ENCODE assay signal across 8 mouse cellular contexts in the genomic region with DNA sequence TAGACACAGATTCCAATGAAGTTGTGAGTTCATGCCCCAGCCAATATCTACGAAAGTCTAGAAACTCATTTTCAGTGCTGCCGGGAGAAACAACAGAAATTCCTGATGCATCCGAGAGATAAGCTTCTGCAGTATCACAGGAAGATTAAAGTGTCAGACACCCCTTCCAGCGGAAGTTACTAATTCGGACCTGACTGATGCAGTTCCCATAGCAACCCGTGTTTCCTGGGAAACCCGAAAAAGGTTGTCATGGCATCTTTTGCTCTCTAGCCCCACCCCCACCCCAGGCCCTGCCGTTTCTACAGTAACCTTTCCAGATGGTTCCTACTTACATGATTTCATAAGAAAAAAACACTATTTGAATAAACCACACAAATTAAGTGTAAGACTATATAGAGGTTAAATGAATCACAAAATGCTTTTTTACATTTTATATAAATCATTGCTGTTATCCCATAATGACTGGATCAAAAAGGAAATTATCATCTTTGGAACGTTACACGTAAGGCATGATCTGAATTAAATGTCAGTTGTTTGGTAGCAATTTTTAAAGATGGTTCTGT. TPM values are rescaled to one million over a fixed set of nuclear protein-coding genes. Genes with fewer than 3 reads are reported as not detected.
A peak's percentile ranks its signal among the peaks of the same experiment; 100 is the strongest.
DNase-seq lines count a peak whose midpoint lies in the region; ATAC-seq and TF ChIP-seq lines count a peak whose summit lies in the region.

No protein-coding gene starts in this region.

- H3K4me3 ChIP-seq in CH12.LX (replicated peaks in 1 of 3; ENCODE audit: low read depth in 2 of 3, low read length in 2 of 3, poor library complexity in 1 of 3): peak overlapping the region; percentile 27 to 32 (median 31)
- peak overlapping the region; percentile 85 for H3K4me3 ChIP-seq in forebrain, embryonic 16.5 days (replicated peaks; ENCODE audit: low read length)
- no peak overlapping the region for H3K4me3 ChIP-seq in neural tube, embryonic 12.5 days
- H3K4me3 ChIP-seq in stomach, postnatal 0 days (ENCODE audit: low read depth, low read length): no peak overlapping the region

- ATAC-seq in forebrain, embryonic 16.5 days: peak; percentile 18; the same call in 1 of the 2 replicates
- ATAC-seq in neural tube, embryonic 12.5 days (ENCODE audit: low FRiP score, low read depth): no peak
- ATAC-seq in stomach, postnatal 0 days (ENCODE audit: low FRiP score, low TSS enrichment): no peak

- H3K4me1 ChIP-seq in CH12.LX (ENCODE audit: control insufficient read depth in 1 of 2, insufficient read depth in 2 of 2): peaks cover 2 to 35% of the 10 kb centered on the region in 2 experiments; a peak in 2 of 4 replicates
- H3K4me1 ChIP-seq in forebrain, embryonic 16.5 days (replicated peaks; ENCODE audit: control insufficient read depth, insufficient read depth, low read length): peaks cover 50% of the 10 kb centered on the region
- H3K4me1 ChIP-seq in neural tube, embryonic 12.5 days: peaks cover 19% of the 10 kb centered on the region
- no peaks in the 10 kb centered on the region for H3K4me1 ChIP-seq in stomach, postnatal 0 days (replicated peaks; ENCODE audit: control insufficient read depth, insufficient read depth)

- TF ChIP-seq POLR2A in CH12.LX (IDR thresholded peaks at IDR 0.05; ENCODE audit: low read depth, low read length): no peak

- intact Hi-C loops in left cerebral cortex, postnatal 10 days (cut with DNase I): loop anchor here (5.0 kb wide), 2 partner anchors 81 to 96 kb away; no protein-coding TSS in a partner anchor

- H3K4me2 ChIP-seq in CH12.LX (ENCODE audit: insufficient read depth, low read depth, poor library complexity, severe bottlenecking): peak overlapping the region; percentile 52
- H3K4me2 ChIP-seq in forebrain, embryonic 16.5 days (ENCODE audit: low read length): peak overlapping the region; percentile 79
- peak overlapping the region; percentile 43 for H3K4me2 ChIP-seq in neural tube, embryonic 12.5 days (replicated peaks)
- no peak overlapping the region for H3K4me2 ChIP-seq in stomach, postnatal 0 days (replicated peaks; ENCODE audit: low read depth)

- H3K79me2 ChIP-seq in CH12.LX (replicated peaks; ENCODE audit: control insufficient read depth, extremely low read depth, insufficient read depth, poor library complexity, severe bottlenecking): no peaks in the 10 kb centered on the region

- peak overlapping the region; percentile 37; the same call in 1 of the 2 replicates for H3K9ac ChIP-seq in CH12.LX (ENCODE audit: insufficient read depth, low read depth)
- peak overlapping the region; percentile 35; the same call in 1 of the 2 replicates for H3K9ac ChIP-seq in forebrain, embryonic 16.5 days (replicated peaks; ENCODE audit: low read depth, low read length)
- H3K9ac ChIP-seq in neural tube, embryonic 12.5 days: no peak overlapping the region
- H3K9ac ChIP-seq in stomach, postnatal 0 days (ENCODE audit: low read length): no peak overlapping the region

- H3K36me3 ChIP-seq in CH12.LX (replicated peaks in 1 of 2; ENCODE audit: control insufficient read depth in 1 of 2, insufficient read depth in 1 of 2, low read length in 1 of 2): no peaks in the 10 kb centered on the region
- no peaks in the 10 kb centered on the region for H3K36me3 ChIP-seq in forebrain, embryonic 16.5 days (ENCODE audit: control insufficient read depth, insufficient read depth)
- no peaks in the 10 kb centered on the region for H3K36me3 ChIP-seq in neural tube, embryonic 12.5 days
- H3K36me3 ChIP-seq in stomach, postnatal 0 days (ENCODE audit: control insufficient read depth, insufficient read depth, low read length): no peaks in the 10 kb centered on the region

- H3K9me3 ChIP-seq in CH12.LX (replicated peaks; ENCODE audit: low read length): peaks cover 19% of the 10 kb centered on the region
- no peaks in the 10 kb centered on the region for H3K9me3 ChIP-seq in forebrain, embryonic 16.5 days (ENCODE audit: control insufficient read depth, low read length)
- no peaks in the 10 kb centered on the region for H3K9me3 ChIP-seq in neural tube, embryonic 12.5 days
- H3K9me3 ChIP-seq in stomach, postnatal 0 days (ENCODE audit: control insufficient read depth, low read length): no peaks in the 10 kb centered on the region

- no peak for TF ChIP-seq RAD21 in CH12.LX (IDR thresholded peaks at IDR 0.05; ENCODE audit: low read depth, low read length)

- no peak for TF ChIP-seq CTCF in CH12.LX (conservative IDR thresholded peaks at IDR 0.05 in 1 of 2, IDR thresholded peaks at IDR 0.05 in 1 of 2; ENCODE audit: low read depth in 2 of 2, low read length in 2 of 2)
- TF ChIP-seq CTCF in stomach, postnatal 0 days (IDR thresholded peaks at IDR 0.05; ENCODE audit: low read depth): no peak

- in situ Hi-C loops in CH12.LX (cut with MboI; ENCODE audit: low pct_ligation_motif_present, low pct_unique_long_range_greater_than_20kb, low sequenced_read_pairs): no loop called here

- WGBS in forebrain, embryonic 16.5 days: 13% methylated on average over 10 of the region's 10 CpGs
- WGBS in neural tube, embryonic 12.5 days: 41% methylated on average over 10 of the region's 10 CpGs
- 63% methylated on average over 10 of the region's 10 CpGs for WGBS in stomach, postnatal 0 days

- dilution Hi-C loops in CH12.LX (cut with MboI; ENCODE audit: extremely low pct_ligation_motif_present, extremely low pct_unique_long_range_greater_than_20kb, low sequenced_read_pairs): no loop called here

- peaks cover 4% of the 10 kb centered on the region for H3K27me3 ChIP-seq in CH12.LX (replicated peaks)
- no peaks in the 10 kb centered on the region for H3K27me3 ChIP-seq in forebrain, embryonic 16.5 days (replicated peaks; ENCODE audit: control insufficient read depth, insufficient read depth, low read length)
- H3K27me3 ChIP-seq in neural tube, embryonic 12.5 days (replicated peaks): 0 out of 2 replicates have a peak, but pooled peaks cover 7% of the 10 kb centered on the region
- no peaks in the 10 kb centered on the region for H3K27me3 ChIP-seq in stomach, postnatal 0 days (ENCODE audit: control insufficient read depth, insufficient read depth, low read length)

- DNase-seq in 416B (ENCODE audit: low read depth): peak; percentile 88
- peak; percentile 84 for DNase-seq in CH12.LX (ENCODE audit: extremely low read depth)
- peak; percentile 46 to 71 for DNase-seq in left cerebral cortex, postnatal 10 days (ENCODE audit: extremely low spot score in 1 of 2, low spot score in 2 of 2)
- peak; percentile 60 for DNase-seq in thymus, postnatal 4 days
- DNase-seq in cerebellum, adult 9-11 months: no peak
- DNase-seq in stomach, postnatal 0 days (ENCODE audit: low spot score): no peak

- peak overlapping the region; percentile 11; the same call in 1 of the 2 replicates for H3K27ac ChIP-seq in CH12.LX (ENCODE audit: insufficient read depth, low read depth)
- no peak overlapping the region for H3K27ac ChIP-seq in forebrain, embryonic 16.5 days (ENCODE audit: low read length)
- no peak overlapping the region for H3K27ac ChIP-seq in neural tube, embryonic 12.5 days
- H3K27ac ChIP-seq in stomach, postnatal 0 days (replicated peaks): no peak overlapping the region

- no peak for TF ChIP-seq EP300 in CH12.LX (IDR thresholded peaks at IDR 0.05; ENCODE audit: low read length)
- TF ChIP-seq EP300 in stomach, postnatal 0 days (optimal IDR thresholded peaks at IDR 0.05): no peak

TF ChIP-seq in CH12.LX, 34 proteins besides CTCF, POLR2A, EP300 and RAD21 (continues in another document):
- TF ChIP-seq IRF4 (IDR thresholded peaks at IDR 0.05; ENCODE audit: low read depth, low read length) (0 out of 2 replicates have a peak, but pooled peaks have one; percentile 30), HCFC1 (IDR thresholded peaks at IDR 0.05; ENCODE audit: low read depth, low read length) (peak; percentile 37), RCOR1 (conservative IDR thresholded peaks at IDR 0.05; ENCODE audit: low read depth, low read length) (peak; percentile 68; the same call in 1 of the 2 replicates), JUN (IDR thresholded peaks at IDR 0.05; ENCODE audit: insufficient read depth, low read depth, low read length) (no peak), ZMIZ1 (IDR thresholded peaks at IDR 0.05; ENCODE audit: low read depth, low read length) (no peak), ELF1 (IDR thresholded peaks at IDR 0.05; ENCODE audit: low read depth, low read length) (peak; percentile 42; the same call in 1 of the 2 replicates), MAFK (IDR thresholded peaks at IDR 0.05; ENCODE audit: insufficient replicate concordance, low read length) (no peak), USF2 (conservative IDR thresholded peaks at IDR 0.05; ENCODE audit: low read depth, low read length) (no peak), CHD1 (IDR thresholded peaks at IDR 0.05; ENCODE audit: low read depth, low read length) (no peak; the same call in 1 of the 2 replicates), USF1 (IDR thresholded peaks at IDR 0.05; ENCODE audit: low read depth, low read length) (no peak), PAX5 (IDR thresholded peaks at IDR 0.05; ENCODE audit: low read length) (no peak), CHD2 (IDR thresholded peaks at IDR 0.05; ENCODE audit: low read length) (peak; percentile 59; the same call in 1 of the 2 replicates), SIN3A (IDR thresholded peaks at IDR 0.05; ENCODE audit: low read length) (peak; percentile 67; the same call in 1 of the 2 replicates), MEF2A (IDR thresholded peaks at IDR 0.05; ENCODE audit: borderline replicate concordance, low read depth, low read length) (no peak), BHLHE40 (IDR thresholded peaks at IDR 0.05; ENCODE audit: low read depth, low read length) (peak; percentile 12; the same call in 1 of the 2 replicates), ZNF384 (IDR thresholded peaks at IDR 0.05; ENCODE audit: low read depth, low read length) (0 out of 2 replicates have a peak, but pooled peaks have one; percentile 9), ZC3H11A (IDR thresholded peaks at IDR 0.05; ENCODE audit: low read depth, low read length) (no peak), MAZ (IDR thresholded peaks at IDR 0.05; ENCODE audit: low read depth, low read length) (0 out of 2 replicates have a peak, but pooled peaks have one; percentile 23), ZKSCAN1 (IDR thresholded peaks at IDR 0.05; ENCODE audit: borderline replicate concordance, low read depth, low read length) (no peak), GABPA (IDR thresholded peaks at IDR 0.05; ENCODE audit: insufficient replicate concordance, low read depth, low read length) (no peak), ETS1 (conservative IDR thresholded peaks at IDR 0.05; ENCODE audit: low read depth, low read length) (no peak)

RNA-seq across cellular contexts. Expression of a gene that starts 2.8 kb away (rescaled TPM):
- total RNA-seq in CH12.LX (2012; rRNA removed): 0.84 and 0.85 TPM in 2 replicates
- total RNA-seq in CH12.LX (2014; rRNA removed): not detected in 2 replicates
- polyA plus RNA-seq in CH12.LX (2012; ENCODE audit: insufficient read length, low read depth): not detected in 2 replicates
- polyA plus RNA-seq in forebrain, embryonic 16.5 days (2015; fragmentation: Nextera tagmentation; extraction: Ambion mirVana): 14.7 and 15.7 TPM in 2 replicates
- 10 to 100 TPM; 28.0 to 28.1 TPM for total RNA-seq in left cerebral cortex, postnatal 10 days (2021)
- polyA plus RNA-seq in neural tube, embryonic 12.5 days (2016; fragmentation: Nextera tagmentation; extraction: Ambion mirVana): 4.0 and 4.6 TPM in 2 replicates
- polyA plus RNA-seq in stomach, postnatal 0 days (2015; fragmentation: Nextera tagmentation; extraction: Ambion mirVana): 0.15 and 0.34 TPM in 2 replicates

Comparison
In these comparisons a context has a peak if more than half of its experiments do, and no peak if none do; other contexts are left out.
1. DNase-seq: peak in 416B (single experiment), CH12.LX (single experiment), left cerebral cortex, postnatal 10 days (2 of 2) and thymus, postnatal 4 days (single experiment); none in cerebellum, adult 9-11 months (single experiment) and stomach, postnatal 0 days (single experiment).
2. H3K4me3 ChIP-seq: peak in CH12.LX (3 of 3) and forebrain, embryonic 16.5 days (single experiment); none in neural tube, embryonic 12.5 days (single experiment) and stomach, postnatal 0 days (single experiment).
3. H3K9ac ChIP-seq: peak in CH12.LX (single experiment) and forebrain, embryonic 16.5 days (single experiment); none in neural tube, embryonic 12.5 days (single experiment) and stomach, postnatal 0 days (single experiment).